Mouse (Mus musculus) erythroid progenitor cell, adult 5-6 weeks (primary cell): Measurements from ENCODE around the gene Tead2. TPM values are rescaled to one million over a fixed set of nuclear protein-coding genes. Genes with fewer than 3 reads are reported as not detected.

ENCODE experiments used
- ATAC-seq: replicated peaks from 2 replicates; pipeline ENCODE4 v1.8.0; 2016; ENCODE audit warnings: moderate number of reproducible peaks, mild to moderate bottlenecking, moderate TSS enrichment, inconsistent platforms; ENCODE audit not compliant: poor library complexity, low FRiP score, severe bottlenecking
- total RNA-seq, 2 experiments: library from RNA; stranded (forward) in 1 of 2; stranded (reverse) in 1 of 2; fragments of 150-400 nt in 1 of 2; fragments of 186-747, 209-891 nt in 1 of 2; gene quantifications; 2 replicates each; pipeline versions ENCODE4 v1.2.3 to v1.2.4; 2015 to 2017; ENCODE audit warnings: low replicate concordance in 2 of 2

Gene Tead2
- total RNA-seq, 2 experiments from 2014 or later, result not detected

DNA sequence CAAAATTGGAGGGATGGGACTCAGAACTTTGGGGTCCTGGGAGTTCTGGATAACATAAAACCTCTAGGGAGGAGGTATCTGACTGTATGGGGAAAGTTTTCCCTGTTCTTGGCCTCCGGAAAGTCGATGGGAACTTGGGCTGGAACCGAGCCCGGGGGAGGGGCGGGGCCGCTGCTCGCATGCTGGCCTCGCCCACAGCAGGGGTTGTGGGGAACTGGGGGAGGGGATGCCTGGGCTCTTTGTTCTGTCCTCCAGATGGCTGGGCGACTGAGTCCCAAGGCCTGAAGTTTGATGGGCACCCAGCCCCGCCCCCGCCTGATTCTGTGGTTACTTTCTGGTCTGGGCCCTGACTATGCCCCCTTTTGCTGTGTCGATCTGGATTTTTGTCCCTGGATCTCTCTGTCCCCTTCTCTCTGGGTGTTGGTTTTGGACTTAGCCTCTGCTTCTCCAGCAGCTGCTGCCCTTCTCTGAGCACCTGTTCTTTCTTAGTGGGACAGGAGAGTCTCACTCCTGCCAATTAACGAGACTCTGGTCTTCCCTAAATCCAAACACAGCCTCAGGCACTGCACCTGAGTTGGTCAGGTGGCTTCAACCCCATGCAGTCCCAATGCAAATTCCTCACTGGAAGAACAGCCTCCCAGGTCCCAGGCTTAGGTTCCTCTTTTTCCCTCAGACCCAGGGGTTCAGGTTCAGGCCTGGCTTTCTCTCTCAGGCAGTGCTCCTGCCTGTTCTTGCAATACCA, 1.1 kb downstream of the Tead2 start:
- no peak for ATAC-seq

DNA sequence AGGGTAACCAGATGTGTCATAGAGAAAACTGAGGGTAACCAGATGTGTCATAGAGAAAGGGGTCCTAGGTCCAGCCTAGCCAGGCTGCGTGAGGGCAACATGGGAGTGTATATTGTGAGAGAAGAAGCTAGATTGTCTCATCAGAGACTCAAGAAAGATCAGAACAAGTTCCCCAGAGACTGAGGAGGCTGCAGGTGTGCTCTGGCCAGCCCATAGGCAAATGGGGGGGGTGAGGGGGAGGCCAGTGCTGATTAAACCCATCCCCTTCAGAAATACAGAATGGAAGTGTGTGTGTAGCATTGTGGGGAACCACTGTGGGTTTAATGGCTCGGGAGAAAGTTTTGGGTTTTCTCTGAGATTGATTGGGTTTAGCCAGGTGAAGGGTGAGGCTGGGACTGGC, 6.1 kb downstream of the Tead2 start:
- no peak for ATAC-seq

DNA sequence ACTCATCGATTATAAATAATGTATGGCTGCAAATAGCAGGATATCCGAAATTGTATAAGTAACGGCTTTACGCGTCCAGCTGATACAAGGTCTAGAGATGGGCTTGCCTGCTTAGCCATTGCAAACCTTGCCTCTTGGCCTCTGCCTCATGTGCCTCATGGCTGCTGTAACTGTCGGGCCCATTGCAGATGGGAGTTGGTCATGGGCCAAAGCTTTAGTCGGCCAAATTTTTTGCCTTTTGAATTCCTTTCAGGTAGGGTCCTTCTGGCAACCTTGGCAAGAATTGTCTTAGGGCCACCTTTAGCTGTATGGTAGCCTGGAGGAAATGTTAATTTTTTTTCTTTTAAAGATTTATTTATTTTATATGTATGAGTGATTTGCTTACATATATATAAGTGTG, 9.3 kb downstream of the Tead2 start:
- ATAC-seq, result no peak

GRCm38 (mm10) chr7:45226421-45226820, 10.9 kb downstream of the Tead2 start:
- no peak for ATAC-seq

GRCm38 (mm10) chr7:45228548-45228947, 13.0 kb downstream of the Tead2 start:
- no peak for ATAC-seq

- no peak for ATAC-seq
Measured at GRCm38 (mm10) chr7:45229046-45229445, 13.5 kb downstream of the Tead2 start.

- ATAC-seq, result no peak
Measured at GRCm38 (mm10) chr7:45229459-45230203, 14.1 kb downstream of the Tead2 start.

GRCm38 (mm10) chr7:45231192-45231591, 15.6 kb downstream of the Tead2 start:
- no peak for ATAC-seq

- no peak for ATAC-seq
Measured at GRCm38 (mm10) chr7:45231941-45232340, 16.4 kb downstream of the Tead2 start.

DNA sequence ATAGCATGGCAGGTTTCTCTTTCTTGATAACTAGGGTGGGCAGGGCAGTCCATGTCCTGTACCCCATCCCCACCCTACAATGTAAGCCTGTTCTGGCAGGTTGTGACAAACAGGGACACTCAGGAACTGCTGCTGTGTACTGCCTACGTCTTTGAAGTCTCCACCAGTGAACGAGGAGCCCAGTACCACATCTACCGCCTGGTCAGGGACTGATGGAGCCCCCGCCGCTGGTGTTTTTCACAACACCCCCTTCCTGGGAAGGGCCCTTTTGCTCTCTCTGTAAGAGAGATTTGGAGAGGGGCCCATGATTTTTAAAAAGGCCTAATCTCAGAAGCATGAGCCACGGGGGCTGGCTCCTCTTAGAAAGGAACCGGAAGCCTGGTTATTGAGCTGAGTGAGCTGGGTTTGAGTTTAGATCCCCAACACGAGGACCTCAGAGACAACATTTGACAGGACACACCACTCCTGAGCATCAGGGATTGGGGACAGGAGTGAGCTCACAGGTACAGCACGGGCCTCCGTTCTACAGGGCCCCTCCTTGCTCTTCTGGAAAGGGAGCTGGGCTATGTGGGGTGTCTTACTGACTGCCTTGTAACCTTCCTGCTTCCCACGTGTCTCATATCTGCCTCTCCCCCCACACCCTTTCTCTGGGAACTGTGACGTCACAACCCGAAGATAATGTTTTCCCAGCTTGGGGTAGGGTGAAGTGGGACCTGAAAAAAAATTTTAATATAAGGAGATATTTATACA, 17.3 kb downstream of the Tead2 start:
- no peak for ATAC-seq

DNA sequence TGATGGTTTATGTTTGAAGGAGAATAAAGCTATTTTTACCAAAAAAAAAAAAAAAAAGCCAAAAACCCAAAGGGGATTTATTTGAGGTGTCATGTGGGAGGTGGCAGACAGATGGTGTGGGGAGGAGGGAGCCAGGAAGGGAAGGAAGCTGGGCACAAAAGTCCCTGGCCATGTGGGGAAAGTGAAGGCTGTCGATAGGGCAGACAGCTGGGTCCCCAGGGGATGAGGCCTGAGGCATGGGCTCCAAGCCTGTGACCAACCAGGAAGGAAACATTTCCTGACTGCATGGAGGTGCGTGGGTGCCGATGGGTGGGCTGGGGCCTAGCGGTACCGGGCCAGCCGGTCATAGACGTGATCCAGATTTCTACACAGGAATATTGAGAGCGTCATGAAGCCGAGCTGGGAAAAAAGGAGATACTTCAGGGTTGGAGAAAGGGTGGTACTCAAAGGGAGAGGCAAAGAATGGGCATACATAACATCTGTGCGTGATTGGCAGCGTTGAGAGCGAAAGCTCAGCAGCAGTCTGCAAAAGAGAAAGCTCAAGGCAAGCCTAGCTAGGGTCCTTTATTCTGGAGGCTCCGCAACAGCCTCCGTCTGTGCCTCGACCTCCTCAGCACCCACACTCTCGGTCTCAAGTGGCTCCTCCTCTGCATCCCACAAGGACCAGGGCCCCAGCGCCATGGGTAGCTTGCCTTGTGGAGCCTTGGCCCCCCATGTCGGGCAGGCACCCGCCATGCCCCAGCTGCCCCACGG, 18.2 kb downstream of the Tead2 start:
- ATAC-seq, result no peak

- no peak for ATAC-seq
Measured at GRCm38 (mm10) chr7:45234333-45234841, 18.8 kb downstream of the Tead2 start.

DNA sequence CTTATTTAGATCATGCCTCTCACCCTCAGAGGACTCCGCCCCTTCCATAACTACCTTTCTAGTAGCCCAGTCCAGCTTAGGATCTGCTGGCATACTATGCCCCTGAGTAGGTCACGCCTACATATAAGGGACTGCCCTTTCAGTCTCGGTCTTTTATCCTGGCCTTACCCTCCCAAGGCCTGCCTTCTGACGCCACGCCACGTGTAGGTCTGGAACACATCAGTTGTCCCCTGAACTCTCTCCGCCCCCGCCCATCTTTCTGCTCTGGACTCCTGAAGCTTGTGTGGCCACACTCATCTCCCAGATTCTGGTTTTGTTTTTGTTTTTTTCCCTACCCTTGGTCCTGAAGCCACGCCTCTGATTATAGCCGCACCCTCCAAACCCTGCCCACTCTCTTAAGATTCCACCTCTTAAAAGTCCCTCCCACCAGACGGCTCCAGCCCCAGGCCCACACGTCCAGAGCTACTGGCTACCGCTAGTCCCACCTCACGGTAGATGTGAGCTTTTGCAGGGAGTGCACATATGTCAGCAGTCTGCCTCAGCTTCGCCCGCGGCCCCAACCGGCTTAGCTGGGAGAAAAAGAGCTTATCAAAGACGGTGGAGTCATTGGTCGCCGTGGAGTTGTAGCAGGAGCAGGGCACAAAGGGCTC, 19.5 kb downstream of the Tead2 start:
- no peak for ATAC-seq

- ATAC-seq, result no peak
Measured at GRCm38 (mm10) chr7:45235656-45236180, 20.2 kb downstream of the Tead2 start.

GRCm38 (mm10) chr7:45237747-45238699, 22.5 kb downstream of the Tead2 start:
- ATAC-seq, result peak; percentile 15; the same call in 1 of the 2 replicates

DNA sequence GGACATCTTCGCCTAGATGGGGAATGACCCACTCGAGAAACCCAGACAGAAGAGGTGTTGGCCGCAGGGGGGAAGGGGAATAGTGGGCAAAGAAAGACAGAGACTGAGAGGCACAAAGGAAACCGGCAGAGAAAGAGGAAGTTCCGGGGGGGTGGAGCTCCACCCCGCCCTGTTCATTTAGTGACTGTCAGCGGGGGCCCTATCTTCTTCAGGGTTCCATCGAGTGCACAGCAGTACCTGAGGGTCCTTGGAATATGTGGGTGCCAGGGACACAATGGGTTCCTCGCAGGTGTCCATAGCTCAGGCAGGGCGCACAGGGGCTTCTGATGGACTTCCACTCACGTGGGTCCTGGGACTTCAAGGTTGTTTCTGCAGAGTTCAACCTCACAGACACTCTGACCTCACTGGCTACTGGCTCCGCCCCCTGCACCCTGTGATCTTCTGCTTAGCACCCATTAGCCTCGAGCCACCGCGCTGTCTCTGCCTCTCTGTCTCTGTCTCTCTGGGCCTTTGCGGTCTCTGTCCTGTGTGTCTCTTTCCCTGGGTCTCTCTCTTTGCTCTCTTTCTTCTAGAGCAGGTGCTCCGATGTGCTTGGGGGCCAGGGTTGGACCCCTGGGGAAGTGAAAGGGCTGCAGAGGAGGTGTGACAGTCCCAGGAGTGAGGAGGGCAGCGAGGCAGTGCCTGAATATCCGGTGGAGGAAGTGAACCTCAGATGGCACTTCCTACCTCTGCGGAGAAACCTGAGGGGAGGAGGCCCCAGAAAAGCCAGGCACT, 23.4 kb downstream of the Tead2 start, which contains the start of gene Cd37:
Gene Cd37, minus strand, starts transcription at position 393 of the 774 bp plus-strand sequence.
- peak; percentile 83 for ATAC-seq

GRCm38 (mm10) chr7:45240109-45240508, 24.6 kb downstream of the Tead2 start:
- ATAC-seq, result no peak
